Mouse (Mus musculus) spleen, postnatal 10 days (tissue): ENCODE results near the gene Birc5.

Experiments
- DNase-seq, 2 experiments: peaks; one replicate each; pipeline ENCODE4 v3.0.0; 2021 to 2022; ENCODE audit warnings: low spot score in 2 of 2

Gene Birc5

GRCm38 (mm10) chr11:117855360-117855759 lies 6.3 kb downstream of the Birc5 start:
- DNase-seq, result no peak

GRCm38 (mm10) chr11:117855975-117856374 lies 6.9 kb downstream of the Birc5 start:
- no peak for DNase-seq

- DNase-seq, result no peak
Observed at GRCm38 (mm10) chr11:117857462-117857861, 8.4 kb downstream of the Birc5 start.

- DNase-seq, result no peak
Observed at GRCm38 (mm10) chr11:117858392-117858791, 9.3 kb downstream of the Birc5 start.

- no peak for DNase-seq
Observed at GRCm38 (mm10) chr11:117860601-117861000, 11.6 kb downstream of the Birc5 start, which contains the start of gene Tmem235. Gene Tmem235, plus strand, starts transcription at chr11:117860752.

GRCm38 (mm10) chr11:117863174-117863856 lies 14.3 kb downstream of the Birc5 start:
- DNase-seq, result no peak

- DNase-seq, result no peak
Observed at GRCm38 (mm10) chr11:117864805-117865204, 15.8 kb downstream of the Birc5 start.

GRCm38 (mm10) chr11:117865988-117866387 lies 16.9 kb downstream of the Birc5 start:
- no peak for DNase-seq

GRCm38 (mm10) chr11:117870688-117871365 lies 21.8 kb downstream of the Birc5 start:
- peak; percentile 58 to 74 for DNase-seq

- DNase-seq, result no peak
Observed at GRCm38 (mm10) chr11:117871376-117871775, 22.3 kb downstream of the Birc5 start.

GRCm38 (mm10) chr11:117871911-117872584 lies 23.0 kb downstream of the Birc5 start:
- peak; percentile 45 to 63 for DNase-seq

- peak in 1 of 2 experiments; percentile 62 for DNase-seq
Observed at GRCm38 (mm10) chr11:117872861-117873608, 24.0 kb downstream of the Birc5 start, which contains the start of gene Tha1. Gene Tha1, minus strand, starts transcription at chr11:117873481.

- peak in 1 of 2 experiments; percentile 62 for DNase-seq
Observed at GRCm38 (mm10) chr11:117874419-117874818, 25.4 kb downstream of the Birc5 start.

GRCm38 (mm10) chr11:117875681-117876080 lies 26.6 kb downstream of the Birc5 start:
- DNase-seq, result no peak

- peak in 1 of 2 experiments; percentile 71 for DNase-seq
Observed at GRCm38 (mm10) chr11:117877917-117878745, 29.1 kb downstream of the Birc5 start.

- DNase-seq, result peak in 1 of 2 experiments; percentile 56
Observed at GRCm38 (mm10) chr11:117878892-117879291, 29.8 kb downstream of the Birc5 start.

- DNase-seq, result no peak
Observed at GRCm38 (mm10) chr11:117879676-117880075, 30.6 kb downstream of the Birc5 start.

- DNase-seq, result no peak
Observed at GRCm38 (mm10) chr11:117880336-117880976, 31.4 kb downstream of the Birc5 start.

- DNase-seq, result no peak
Observed at GRCm38 (mm10) chr11:117880977-117881358, 31.9 kb downstream of the Birc5 start.

GRCm38 (mm10) chr11:117881787-117882186 lies 32.7 kb downstream of the Birc5 start:
- no peak for DNase-seq
